Mouse (Mus musculus) neutrophil, adult 83 days (primary cell): ENCODE results near the gene Gpatch8. TPM values are rescaled to one million over a fixed set of nuclear protein-coding genes. Genes with fewer than 3 reads are reported as not detected.

Experiments used
- total RNA-seq, 2 experiments: library from RNA; stranded (reverse); gene quantifications; one replicate each; pipeline ENCODE4 v1.2.4; 2023

Gpatch8 gene
- 10 to 100 TPM; 30.4 to 33.3 TPM for total RNA-seq

GRCm38 (mm10) chr11:102556031-102556715 lies at the start of gene Gpatch8:
TSS of gene Gpatch8 (minus strand) at chr11:102556392.

GRCm38 (mm10) chr11:102604010-102604584 lies 47.9 kb upstream of the Gpatch8 start, which contains the start of gene Fzd2:
TSS of gene Fzd2 (plus strand) at chr11:102604396.

GRCm38 (mm10) chr11:102579165-102580033 lies 23.2 kb upstream of the Gpatch8 start, which contains the start of gene Gm11627:
TSS of gene Gm11627 (minus strand) at chr11:102579461.

GRCm38 (mm10) chr11:102469648-102470357 lies 86.4 kb downstream of the Gpatch8 start, which contains the start of gene Itga2b:
TSS of gene Itga2b (minus strand) at chr11:102470122.

GRCm38 (mm10) chr11:102447497-102447896 lies 108.7 kb downstream of the Gpatch8 start, which contains the start of gene Fam171a2:
TSS of gene Fam171a2 (minus strand) at chr11:102447682.

GRCm38 (mm10) chr11:102430121-102431017 lies 125.8 kb downstream of the Gpatch8 start, which contains the start of gene Grn:
TSS of gene Grn (plus strand) at chr11:102430315.

Other genes starting within 250 kb of the Gpatch8 start
- gene Ubtf, start 236.7 kb downstream of the Gpatch8 start, total RNA-seq = 10 to 100 TPM; 79.6 to 80.9 TPM
- gene Slc4a1, start 190.2 kb downstream of the Gpatch8 start, total RNA-seq = 10 to 100 TPM; 42.9 to 79.0 TPM
- gene Rundc3a, start 163.0 kb downstream of the Gpatch8 start, total RNA-seq = not detected
- 10 to 100 TPM; 44.2 to 50.6 TPM for gene Slc25a39, start 148.4 kb downstream of the Gpatch8 start, total RNA-seq
- gene Grn, start 126.1 kb downstream of the Gpatch8 start, total RNA-seq = 100 to 1,000 TPM; 301 to 325 TPM
- not detected for gene Fam171a2, start 108.7 kb downstream of the Gpatch8 start, total RNA-seq
- gene Itga2b, start 86.3 kb downstream of the Gpatch8 start, total RNA-seq = 10 to 100 TPM; 12.1 to 14.4 TPM
- gene Gm11627, start 23.1 kb upstream of the Gpatch8 start, total RNA-seq = not detected
- not detected for gene Fzd2, start 48.0 kb upstream of the Gpatch8 start, total RNA-seq
- not detected for gene Meioc, start 107.3 kb upstream of the Gpatch8 start, total RNA-seq
- 1 to 10 TPM; 9.0 to 9.9 TPM for gene Ccdc43, start 141.4 kb upstream of the Gpatch8 start, total RNA-seq
- gene Adam11, start 205.0 kb upstream of the Gpatch8 start, total RNA-seq = under 1 TPM; 0.70 to 0.86 TPM